ENCODE assay signal across 12 mouse cellular contexts in genomic region chr6:72210823-72211222, GRCm38 (mm10). TPM values are rescaled to one million over a fixed set of nuclear protein-coding genes. Genes with fewer than 3 reads are reported as not detected.
A peak's percentile ranks its signal among the peaks of the same experiment; 100 is the strongest.
DNase-seq lines count a peak whose midpoint lies in the region; ATAC-seq and TF ChIP-seq lines count a peak whose summit lies in the region.
"Had no signal": no experiment of that assay in that cellular context is flagged by ENCODE, and none has a peak within 500 bp of the region (broad histone marks: within the 10 kb centered on the region; RNA-seq: fewer than 3 reads in every experiment).

No protein-coding gene starts in this region.

- no peak overlapping the region for H3K9ac ChIP-seq in liver, adult 2 months (ENCODE audit: low read depth, low read length)
- H3K9ac ChIP-seq in liver, embryonic 11.5 days (ENCODE audit: low read depth, low read length): no peak overlapping the region
- no peak overlapping the region for H3K9ac ChIP-seq in heart, postnatal 0 days (replicated peaks; ENCODE audit: low read depth, low read length)
- H3K9ac ChIP-seq: limb, embryonic 15.5 days had no signal

- no peak for ATAC-seq in liver, embryonic 11.5 days (replicated peaks; ENCODE audit: low FRiP score)
- ATAC-seq in heart, postnatal 0 days (ENCODE audit: insufficient read depth, low read depth): no peak

- no peak overlapping the region for H3K27ac ChIP-seq in liver, adult 2 months (replicated peaks; ENCODE audit: insufficient read depth, low read depth, low read length)
- H3K27ac ChIP-seq in liver, embryonic 11.5 days (ENCODE audit: low read depth, low read length): no peak overlapping the region
- H3K27ac ChIP-seq in heart, postnatal 0 days (ENCODE audit: low read depth): peak overlapping the region; percentile 13; the same call in 1 of the 2 replicates
- H3K27ac ChIP-seq: embryonic facial prominence, embryonic 10.5 days; limb, embryonic 15.5 days had no signal

- H3K4me3 ChIP-seq in liver, adult 2 months (ENCODE audit: insufficient read depth, low read depth, low read length): no peak overlapping the region
- no peak overlapping the region for H3K4me3 ChIP-seq in liver, embryonic 11.5 days (ENCODE audit: low read depth, low read length)
- no peak overlapping the region for H3K4me3 ChIP-seq in heart, postnatal 0 days (ENCODE audit: low read depth, low read length)
- H3K4me3 ChIP-seq: embryonic facial prominence, embryonic 10.5 days; limb, embryonic 15.5 days had no signal

- H3K9me3 ChIP-seq in liver, embryonic 11.5 days (ENCODE audit: control insufficient read depth, low read length): no peaks in the 10 kb centered on the region
- H3K9me3 ChIP-seq in heart, postnatal 0 days (replicated peaks; ENCODE audit: control insufficient read depth, low read length): no peaks in the 10 kb centered on the region
- H3K9me3 ChIP-seq: embryonic facial prominence, embryonic 10.5 days; limb, embryonic 15.5 days had no signal

- 0 out of 2 replicates have a peak, but pooled peaks cover 12% of the 10 kb centered on the region for H3K79me2 ChIP-seq in liver, adult 2 months (ENCODE audit: control insufficient read depth, insufficient read depth, low read length)

- TF ChIP-seq EP300 in heart, postnatal 0 days (IDR thresholded peaks at IDR 0.05; ENCODE audit: low read depth): no peak

- TF ChIP-seq POLR2A in liver, adult 2 months (IDR thresholded peaks at IDR 0.05; ENCODE audit: extremely low read depth, insufficient read depth, low read length): no peak

- H3K36me3 ChIP-seq in liver, adult 2 months (ENCODE audit: control insufficient read depth, insufficient read depth, low read length): no peaks in the 10 kb centered on the region; the same call in 1 of the 2 replicates
- peaks cover 2% of the 10 kb centered on the region; the same call in 1 of the 2 replicates for H3K36me3 ChIP-seq in liver, embryonic 11.5 days (ENCODE audit: control insufficient read depth, insufficient read depth, low read length)
- H3K36me3 ChIP-seq in heart, postnatal 0 days (replicated peaks; ENCODE audit: control insufficient read depth, insufficient read depth, low read length): peaks cover 10% of the 10 kb centered on the region

- no peak for TF ChIP-seq CTCF in liver, adult 2 months (IDR thresholded peaks at IDR 0.05; ENCODE audit: low read depth, low read length)
- TF ChIP-seq CTCF in heart, postnatal 0 days (IDR thresholded peaks at IDR 0.05; ENCODE audit: low read depth): no peak

- no peak overlapping the region for H3K4me2 ChIP-seq in liver, embryonic 11.5 days
- no peak overlapping the region for H3K4me2 ChIP-seq in heart, postnatal 0 days (ENCODE audit: low read depth, low read length)
- H3K4me2 ChIP-seq: limb, embryonic 15.5 days had no signal

- 60% methylated on average over 7 of the region's 7 CpGs for WGBS in liver, adult 2 months
- 79% methylated on average over 7 of the region's 7 CpGs for WGBS in liver, embryonic 11.5 days
- 73% methylated on average over 7 of the region's 7 CpGs for WGBS in heart, postnatal 0 days

- DNase-seq in adrenal gland, postnatal 10 days: peak; percentile 36
- DNase-seq in adrenal gland, adult 8-10 months: no peak
- DNase-seq in liver, adult 2 months (ENCODE audit: extremely low read depth, low read depth, low spot score): peak; percentile 65
- no peak for DNase-seq in liver, embryonic 11.5 days (ENCODE audit: low spot score)
- DNase-seq in heart, postnatal 0 days (ENCODE audit: low spot score): no peak
- DNase-seq in lung, postnatal 36 days: peak; percentile 38
- no peak for DNase-seq in thymus, postnatal 4 days
- no peak for DNase-seq in liver
- DNase-seq: thymus, adult 2 months had no signal

- no peaks in the 10 kb centered on the region for H3K27me3 ChIP-seq in liver, adult 2 months (ENCODE audit: control insufficient read depth, insufficient read depth, low read length)
- H3K27me3 ChIP-seq in liver, embryonic 11.5 days (replicated peaks; ENCODE audit: control insufficient read depth, insufficient read depth, low read length): peaks cover 3% of the 10 kb centered on the region; the same call in 1 of the 2 replicates
- H3K27me3 ChIP-seq in heart, postnatal 0 days (ENCODE audit: control insufficient read depth, insufficient read depth, low read length): no peaks in the 10 kb centered on the region
- H3K27me3 ChIP-seq: limb, embryonic 15.5 days had no signal

- peaks cover 18% of the 10 kb centered on the region for H3K4me1 ChIP-seq in liver, adult 2 months (ENCODE audit: control insufficient read depth, insufficient read depth, low read length)
- no peaks in the 10 kb centered on the region; the same call in 1 of the 2 replicates for H3K4me1 ChIP-seq in liver, embryonic 11.5 days (replicated peaks; ENCODE audit: control insufficient read depth, insufficient read depth, low read length)
- peaks cover 32% of the 10 kb centered on the region for H3K4me1 ChIP-seq in heart, postnatal 0 days (ENCODE audit: control insufficient read depth, insufficient read depth)

RNA-seq across cellular contexts. Expression of gene Atoh8, which starts 24.6 kb away (rescaled TPM):
- 1 to 10 TPM; 7.0 to 7.9 TPM for total RNA-seq in adrenal gland, postnatal 10 days (2021)
- total RNA-seq in adrenal gland, adult 8-10 months (2022): 1 to 10 TPM; 1.8 to 3.9 (median 2.2) TPM
- 5.1 and 15.4 TPM in 2 replicates for total RNA-seq in liver, adult 2 months (2014; rRNA removed)
- polyA plus RNA-seq in liver, adult 2 months (2012; rRNA removed): 22.9 and 28.7 TPM in 2 replicates
- 3.1 and 3.4 TPM in 2 replicates for polyA plus RNA-seq in liver, embryonic 11.5 days (2014; fragmentation: Nextera tagmentation; extraction: Ambion mirVana)
- 4.5 and 14.7 TPM in 2 replicates for total RNA-seq in heart, postnatal 0 days (2014; rRNA removed; ENCODE audit: low replicate concordance)
- polyA plus RNA-seq in heart, postnatal 0 days (2015; fragmentation: Nextera tagmentation; extraction: Ambion mirVana): 7.1 and 8.6 TPM in 2 replicates
- total RNA-seq: monocyte, adult 5-6 weeks had no signal

Comparison
In these comparisons a context has a peak if more than half of its experiments do, and no peak if none do; other contexts are left out.
1. DNase-seq: peak in adrenal gland, postnatal 10 days (single experiment), liver, adult 2 months (single experiment) and lung, postnatal 36 days (single experiment); none in adrenal gland, adult 8-10 months (single experiment), liver, embryonic 11.5 days (single experiment), heart, postnatal 0 days (single experiment), thymus, postnatal 4 days (single experiment) and liver (single experiment).